Mouse (Mus musculus) lung, embryonic 14.5 days (tissue): ENCODE results near the gene Omd. TPM values are rescaled to one million over a fixed set of nuclear protein-coding genes. Genes with fewer than 3 reads are reported as not detected.

ENCODE experiments used
- ATAC-seq: fragments of 200-750 bp; cut with Nextera tagmentation; 2 replicates; pipeline ENCODE4 v1.8.0; 2017; ENCODE audit warnings: mild to moderate bottlenecking, moderate TSS enrichment, moderate library complexity; ENCODE audit not compliant: insufficient read depth
- DNase-seq: peaks from one replicate; pipeline ENCODE4 v3.0.0-alpha.2; 2015
- H3K27ac ChIP-seq: fragments of 300-500 bp; sonication (generic); 2 replicates; pipeline ENCODE4 v1.5.1; 2014; ENCODE audit warnings: low read depth, mild to moderate bottlenecking, moderate library complexity
- H3K27me3 ChIP-seq: fragments of 300-500 bp; sonication (generic); 2 replicates; pipeline ENCODE4 v1.6.1; 2014; ENCODE audit warnings: low read length, control low read depth; ENCODE audit not compliant: insufficient read depth
- H3K36me3 ChIP-seq: fragments of 300-500 bp; sonication (generic); 2 replicates; pipeline ENCODE4 v1.6.1; 2014; ENCODE audit warnings: control low read depth; ENCODE audit not compliant: insufficient read depth
- H3K4me1 ChIP-seq: fragments of 300-500 bp; sonication (generic); 2 replicates; pipeline ENCODE4 v1.6.1; 2014; ENCODE audit warnings: antibody characterized with exemption, control low read depth; ENCODE audit not compliant: insufficient read depth
- H3K4me2 ChIP-seq: fragments of 300-500 bp; sonication (generic); 2 replicates; pipeline ENCODE4 v1.6.1; 2014; ENCODE audit warnings: mild to moderate bottlenecking
- H3K4me3 ChIP-seq: fragments of 300-500 bp; sonication (generic); 2 replicates; pipeline ENCODE4 v1.5.1; 2014; ENCODE audit warnings: low read depth, low read length
- H3K9ac ChIP-seq: fragments of 300-500 bp; sonication (generic); 2 replicates; pipeline ENCODE4 v1.6.1; 2014
- H3K9me3 ChIP-seq: fragments of 300-500 bp; sonication (generic); 2 replicates; pipeline ENCODE4 v1.6.1; 2016; ENCODE audit warnings: low read depth, low read length, control low read depth
- CTCF ChIP-seq: IDR thresholded peaks from 2 replicates; pipeline ENCODE4 v1.5.1; 2016; ENCODE audit warnings: antibody characterized with exemption, low read depth
- WGBS: fragments of 180-500 bp; shearing (Covaris S2); extraction: QIAGEN DNeasy Blood & Tissue Kit; methylation state at CpG from one replicate; pipeline ENCODE4 v1.1.7; 2014; 5-methylcytosine and 5-hydroxymethylcytosine counted together
- polyA plus RNA-seq: library from polyadenylated mRNA; unstranded; fragments of >200 nt; fragmentation: Nextera tagmentation; extraction: Ambion mirVana; gene quantifications from 2 replicates; pipeline ENCODE4 v1.2.1, GENCODE M21; 2014

Gene Omd
- 1.0 and 1.5 TPM in 2 replicates for polyA plus RNA-seq

GRCm38 (mm10) chr13:49581541-49582530 lies at the start of gene Omd:
Gene Omd, plus strand, starts transcription at chr13:49582462.
- Histone ChIP-seq H3K9ac (no peak within 1 kb of the TSS), H3K9me3 (no peaks in the 10 kb centered on the region), H3K4me3 (no peak within 1 kb of the TSS), H3K4me2 (peak within 1 kb of the TSS; percentile 18; the same call in 1 of the 2 replicates), H3K27ac (peak within 1 kb of the TSS; percentile 94), H3K4me1 (0 out of 2 replicates have a peak, but pooled peaks cover 3% of the 10 kb centered on the region), H3K36me3 (no peaks in the 10 kb centered on the region), H3K27me3 (no peaks in the 10 kb centered on the region)
- peak; percentile 56 for ATAC-seq
- DNase-seq: peak; percentile 78
- no peak for TF ChIP-seq CTCF
- WGBS: 41% methylated on average over 8 of the region's 8 CpGs

- 97% methylated on average over 1 of the region's 1 CpGs for WGBS
- no peak for ATAC-seq
Observed at GRCm38 (mm10) chr13:49536946-49537345, 45.3 kb upstream of the Omd start.

GRCm38 (mm10) chr13:49538693-49539092 lies 43.6 kb upstream of the Omd start:
- 79% methylated on average over 1 of the region's 1 CpGs for WGBS
- no peak for ATAC-seq
- H3K4me3 ChIP-seq: no peak overlapping the region
- no peak overlapping the region for H3K27ac ChIP-seq
- H3K4me2 ChIP-seq: no peak overlapping the region
- H3K36me3 ChIP-seq: no peaks in the 10 kb centered on the region
- H3K9me3 ChIP-seq: no peaks in the 10 kb centered on the region
- no peaks in the 10 kb centered on the region for H3K4me1 ChIP-seq
- H3K27me3 ChIP-seq: no peaks in the 10 kb centered on the region
- H3K9ac ChIP-seq: no peak overlapping the region
- no peak for TF ChIP-seq CTCF
- DNase-seq: no peak

More at GRCm38 (mm10) chr13:49536946-49537345, 45.3 kb upstream of the Omd start:
- H3K9ac ChIP-seq: no peak overlapping the region
- TF ChIP-seq CTCF: no peak
- H3K9me3 ChIP-seq: no peaks in the 10 kb centered on the region
- H3K4me1 ChIP-seq: no peaks in the 10 kb centered on the region
- no peak for DNase-seq
- no peak overlapping the region for H3K4me3 ChIP-seq
- H3K27me3 ChIP-seq: no peaks in the 10 kb centered on the region
- no peak overlapping the region for H3K4me2 ChIP-seq
- H3K36me3 ChIP-seq: no peaks in the 10 kb centered on the region
- no peak overlapping the region for H3K27ac ChIP-seq

GRCm38 (mm10) chr13:49544279-49544678 lies 38.0 kb upstream of the Omd start, which contains the start of gene Aspn:
Gene Aspn, plus strand, starts transcription at chr13:49544443.
- H3K27ac ChIP-seq: peak within 1 kb of the TSS; percentile 12; the same call in 1 of the 2 replicates
- no peaks in the 10 kb centered on the region for H3K9me3 ChIP-seq
- H3K4me1 ChIP-seq: no peaks in the 10 kb centered on the region
- H3K36me3 ChIP-seq: no peaks in the 10 kb centered on the region
- peak; percentile 82 for DNase-seq
- H3K9ac ChIP-seq: no peak within 1 kb of the TSS
- H3K4me2 ChIP-seq: no peak within 1 kb of the TSS
- H3K27me3 ChIP-seq: no peaks in the 10 kb centered on the region
- peak; percentile 49; the same call in 1 of the 2 replicates for ATAC-seq
- H3K4me3 ChIP-seq: no peak within 1 kb of the TSS
- WGBS: 43% methylated on average over 3 of the region's 3 CpGs
- no peak for TF ChIP-seq CTCF

- Histone ChIP-seq H3K4me2 (no peak overlapping the region), H3K9me3 (no peaks in the 10 kb centered on the region), H3K36me3 (no peaks in the 10 kb centered on the region), H3K27ac (peak overlapping the region; percentile 36; the same call in 1 of the 2 replicates), H3K9ac (no peak overlapping the region), H3K27me3 (no peaks in the 10 kb centered on the region), H3K4me1 (no peaks in the 10 kb centered on the region), H3K4me3 (no peak overlapping the region)
- 56% methylated on average over 3 of the region's 3 CpGs for WGBS
- TF ChIP-seq CTCF: no peak
- no peak for ATAC-seq
- DNase-seq: no peak
Observed at GRCm38 (mm10) chr13:49545646-49546045, 36.6 kb upstream of the Omd start.

GRCm38 (mm10) chr13:49546517-49546916 lies 35.7 kb upstream of the Omd start:
- peak overlapping the region; percentile 32; the same call in 1 of the 2 replicates for H3K27ac ChIP-seq
- no peak overlapping the region for H3K9ac ChIP-seq
- ATAC-seq (no peak; the same call in 1 of the 2 replicates), DNase-seq (peak; percentile 28)
- H3K9me3 ChIP-seq: no peaks in the 10 kb centered on the region
- no peak overlapping the region for H3K4me3 ChIP-seq
- H3K36me3 ChIP-seq: no peaks in the 10 kb centered on the region
- no peak overlapping the region for H3K4me2 ChIP-seq
- 51% methylated on average over 1 of the region's 1 CpGs for WGBS
- no peaks in the 10 kb centered on the region for H3K4me1 ChIP-seq
- no peak for TF ChIP-seq CTCF
- no peaks in the 10 kb centered on the region for H3K27me3 ChIP-seq

- H3K27me3 ChIP-seq: no peaks in the 10 kb centered on the region
- no peak overlapping the region; the same call in 1 of the 2 replicates for H3K27ac ChIP-seq
- no peaks in the 10 kb centered on the region for H3K36me3 ChIP-seq
- H3K4me3 ChIP-seq: no peak overlapping the region
- no peaks in the 10 kb centered on the region for H3K9me3 ChIP-seq
- no peak overlapping the region for H3K4me2 ChIP-seq
- H3K4me1 ChIP-seq: no peaks in the 10 kb centered on the region
- no peak for ATAC-seq
- TF ChIP-seq CTCF: no peak
- WGBS: 72% methylated on average over 1 of the region's 1 CpGs
- H3K9ac ChIP-seq: no peak overlapping the region
- DNase-seq: no peak
Observed at GRCm38 (mm10) chr13:49547563-49548150, 34.6 kb upstream of the Omd start.
